Mouse (Mus musculus) neural tube, embryonic 13.5 days (tissue): Measurements from ENCODE around the gene Prmt8. TPM values are rescaled to one million over a fixed set of nuclear protein-coding genes. Genes with fewer than 3 reads are reported as not detected.

Source experiments
- ATAC-seq: fragments of 200-750 bp; cut with Nextera tagmentation; 2 replicates; pipeline ENCODE4 v1.8.0; 2017; ENCODE audit warnings: low read depth, mild to moderate bottlenecking, moderate TSS enrichment, moderate library complexity
- H3K27ac ChIP-seq: fragments of 300-500 bp; sonication (generic); replicated peaks from 2 replicates; pipeline ENCODE4 v1.5.1; 2015; ENCODE audit warnings: moderate library complexity, mild to moderate bottlenecking, inconsistent platforms
- H3K27me3 ChIP-seq: fragments of 300-500 bp; sonication (generic); 2 replicates; pipeline ENCODE4 v1.6.1; 2015; ENCODE audit warnings: mild to moderate bottlenecking, inconsistent platforms
- H3K36me3 ChIP-seq: fragments of 300-500 bp; sonication (generic); 2 replicates; pipeline ENCODE4 v1.6.1; 2015; ENCODE audit warnings: mild to moderate bottlenecking, inconsistent platforms
- H3K4me1 ChIP-seq: fragments of 300-500 bp; sonication (generic); replicated peaks from 2 replicates; pipeline ENCODE4 v1.6.1; 2015; ENCODE audit warnings: inconsistent platforms
- H3K4me2 ChIP-seq: fragments of 300-500 bp; sonication (generic); 2 replicates; pipeline ENCODE4 v1.6.1; 2015; ENCODE audit warnings: inconsistent platforms, mild to moderate bottlenecking, moderate library complexity
- H3K4me3 ChIP-seq: fragments of 300-500 bp; sonication (generic); 2 replicates; pipeline ENCODE4 v1.5.1; 2015; ENCODE audit warnings: mild to moderate bottlenecking, inconsistent platforms
- H3K9ac ChIP-seq: fragments of 300-500 bp; sonication (generic); 2 replicates; pipeline ENCODE4 v1.6.1; 2015; ENCODE audit warnings: moderate library complexity, mild to moderate bottlenecking, inconsistent platforms
- H3K9me3 ChIP-seq: fragments of 300-500 bp; sonication (generic); 2 replicates; pipeline ENCODE4 v1.6.1; 2016; ENCODE audit warnings: inconsistent platforms
- WGBS: fragments of 180-500 bp; shearing (Covaris S2); methylation state at CpG from one replicate; pipeline ENCODE4 v1.1.7; 2015; 5-methylcytosine and 5-hydroxymethylcytosine counted together
- polyA plus RNA-seq: library from polyadenylated mRNA; unstranded; fragments of >200 nt; fragmentation: Nextera tagmentation; extraction: Ambion mirVana; gene quantifications from 2 replicates; pipeline ENCODE4 v1.2.1, GENCODE M21; 2015

Prmt8 gene
- 39.9 and 40.9 TPM in 2 replicates for polyA plus RNA-seq

DNA sequence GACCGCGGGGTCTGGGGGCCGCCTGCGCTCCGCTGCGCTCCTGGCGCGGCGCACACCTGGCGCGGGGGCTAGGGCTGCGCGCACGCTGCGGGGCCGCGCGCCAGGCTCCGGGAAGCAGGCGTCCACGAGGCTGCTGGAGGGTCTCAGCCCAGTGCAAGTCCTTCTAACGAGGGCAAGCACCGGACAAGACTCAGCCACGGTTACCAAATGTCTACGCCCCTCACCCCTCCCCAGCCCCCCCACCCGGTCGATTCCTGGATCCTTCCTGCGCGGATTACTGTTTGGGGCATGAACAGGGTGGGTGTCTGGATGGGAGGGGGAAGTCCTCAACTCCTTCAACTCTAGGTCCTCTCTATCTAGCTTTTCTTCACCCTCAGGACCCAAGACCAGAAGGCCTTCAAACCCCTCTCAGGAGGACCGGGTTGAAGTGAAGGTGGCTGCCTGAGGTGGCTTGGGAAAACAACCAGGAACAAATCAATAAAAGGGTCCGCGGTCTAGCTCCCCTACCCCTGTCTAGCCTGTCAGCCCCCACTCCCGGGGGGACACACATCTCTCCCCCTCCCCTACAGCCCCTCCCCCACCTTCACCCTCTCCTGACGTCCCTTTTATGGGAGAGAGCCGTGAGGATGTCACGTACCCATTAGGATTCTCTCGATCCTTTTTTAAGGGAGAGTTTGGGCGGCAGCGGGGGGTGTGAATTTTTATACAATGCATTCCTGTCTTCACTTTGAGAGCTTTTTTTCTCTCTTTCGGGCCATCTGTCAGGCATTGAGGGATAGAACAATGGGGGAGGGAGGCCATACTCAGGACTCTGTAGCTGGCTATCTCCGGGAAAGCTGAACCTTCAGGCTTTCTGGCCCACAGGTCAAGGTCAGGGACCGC lies at the start of gene Prmt8:
Prmt8 (minus strand) TSS at position 198 of the 882 bp plus-strand sequence.
- peak; percentile 66 for ATAC-seq
- H3K27me3 ChIP-seq: peaks cover 18% of the 10 kb centered on the region
- no peaks in the 10 kb centered on the region for H3K9me3 ChIP-seq
- peak within 1 kb of the TSS; percentile 83 for H3K4me2 ChIP-seq
- WGBS: under 1% methylated on average over 38 of the region's 42 CpGs
- H3K36me3 ChIP-seq: no peaks in the 10 kb centered on the region
- peaks cover 63% of the 10 kb centered on the region for H3K4me1 ChIP-seq
- H3K9ac ChIP-seq: peak within 1 kb of the TSS; percentile 86
- peak within 1 kb of the TSS; percentile 76 for H3K4me3 ChIP-seq
- peak within 1 kb of the TSS; percentile 89 for H3K27ac ChIP-seq

DNA sequence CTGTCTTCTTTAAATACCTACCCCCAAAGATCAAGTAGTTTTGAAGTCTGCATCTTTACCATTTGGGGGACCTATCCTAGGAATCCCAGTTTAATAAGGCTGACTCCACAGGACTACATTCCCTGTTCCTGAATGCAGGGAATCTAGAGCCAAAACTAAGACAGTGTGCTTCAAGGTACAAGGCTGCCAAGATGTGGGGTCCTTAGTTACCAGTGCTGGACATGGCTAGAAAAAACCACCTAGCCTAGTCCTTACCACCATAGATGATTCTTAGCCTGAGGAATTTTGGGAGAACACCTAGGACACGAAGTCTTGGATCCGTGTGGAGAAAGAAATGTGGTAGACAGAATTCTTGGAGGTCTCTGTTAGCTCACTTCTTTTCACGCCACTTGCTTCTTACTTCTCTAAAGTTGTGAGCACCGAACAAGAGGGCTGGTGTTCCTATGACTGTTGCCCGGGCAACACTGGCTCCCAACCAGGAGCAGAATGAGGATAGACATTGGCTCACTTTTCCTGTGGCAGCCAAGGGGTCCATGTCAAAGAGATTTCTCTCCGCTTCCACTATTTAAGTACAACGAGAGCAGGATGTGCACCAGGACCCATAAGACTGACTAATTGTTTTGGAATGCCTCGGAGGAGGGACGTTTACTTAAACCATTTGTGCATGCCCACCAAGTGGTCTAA lies 33.9 kb upstream of the Prmt8 start:
- no peak overlapping the region for H3K9ac ChIP-seq
- 46% methylated on average over 9 of the region's 9 CpGs for WGBS
- no peaks in the 10 kb centered on the region; the same call in none of the 2 replicates for H3K27me3 ChIP-seq
- peak; percentile 63; the same call in 1 of the 2 replicates for ATAC-seq
- H3K27ac ChIP-seq: no peak overlapping the region
- H3K36me3 ChIP-seq: no peaks in the 10 kb centered on the region
- peaks cover 4% of the 10 kb centered on the region; the same call in 1 of the 2 replicates for H3K4me1 ChIP-seq
- no peak overlapping the region for H3K4me3 ChIP-seq
- no peak overlapping the region for H3K4me2 ChIP-seq
- no peaks in the 10 kb centered on the region for H3K9me3 ChIP-seq

DNA sequence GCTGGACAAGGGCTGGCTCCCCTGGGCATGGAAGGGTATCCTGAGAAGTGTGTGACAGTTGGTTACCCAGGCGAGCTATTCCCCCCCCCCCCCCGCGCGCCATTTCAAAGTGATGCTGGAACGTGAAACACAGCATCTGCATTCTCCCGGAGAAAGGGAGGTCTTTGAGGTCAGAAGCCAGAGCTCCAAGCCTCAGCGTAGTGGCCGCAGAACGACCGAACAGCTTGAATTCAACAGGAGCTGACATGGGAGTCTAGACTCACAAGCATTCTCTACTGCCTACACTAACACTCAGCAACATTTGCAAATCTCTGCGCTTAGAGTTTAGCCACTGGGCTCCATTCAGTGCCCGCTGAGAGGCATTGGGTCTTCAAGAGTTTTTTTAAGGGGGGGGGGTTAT lies 32.9 kb upstream of the Prmt8 start:
- Histone ChIP-seq H3K4me2 (no peak overlapping the region), H3K36me3 (no peaks in the 10 kb centered on the region), H3K27me3 (no peaks in the 10 kb centered on the region; the same call in none of the 2 replicates), H3K9ac (no peak overlapping the region), H3K4me1 (peaks cover 4% of the 10 kb centered on the region; the same call in 1 of the 2 replicates), H3K4me3 (no peak overlapping the region), H3K27ac (no peak overlapping the region), H3K9me3 (no peaks in the 10 kb centered on the region)
- 76% methylated on average over 12 of the region's 12 CpGs for WGBS
- no peak for ATAC-seq

DNA sequence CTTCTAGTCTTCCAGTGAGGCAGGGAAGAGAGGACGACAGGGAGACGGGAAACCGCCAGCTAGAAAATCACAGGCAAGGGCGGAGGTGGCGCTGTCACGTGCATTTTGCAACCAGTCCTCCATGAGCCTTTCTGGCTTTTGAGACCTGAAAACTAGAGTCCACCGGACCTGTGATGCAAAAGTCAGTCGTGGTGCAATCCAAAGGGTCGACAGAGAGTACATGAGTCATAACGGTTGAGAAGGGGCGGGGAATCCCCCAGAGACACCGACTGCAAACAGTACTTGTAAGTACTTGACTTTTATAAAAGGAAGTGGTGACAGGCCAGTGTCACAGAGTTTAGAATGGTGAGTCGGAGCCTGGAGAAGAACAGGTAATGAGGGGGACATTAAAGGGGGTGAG lies 20.8 kb upstream of the Prmt8 start:
- Histone ChIP-seq H3K4me3 (no peak overlapping the region), H3K27me3 (no peaks in the 10 kb centered on the region), H3K27ac (no peak overlapping the region), H3K9me3 (no peaks in the 10 kb centered on the region), H3K9ac (no peak overlapping the region), H3K4me1 (no peaks in the 10 kb centered on the region), H3K4me2 (no peak overlapping the region), H3K36me3 (no peaks in the 10 kb centered on the region)
- no peak for ATAC-seq
- 73% methylated on average over 13 of the region's 13 CpGs for WGBS

DNA sequence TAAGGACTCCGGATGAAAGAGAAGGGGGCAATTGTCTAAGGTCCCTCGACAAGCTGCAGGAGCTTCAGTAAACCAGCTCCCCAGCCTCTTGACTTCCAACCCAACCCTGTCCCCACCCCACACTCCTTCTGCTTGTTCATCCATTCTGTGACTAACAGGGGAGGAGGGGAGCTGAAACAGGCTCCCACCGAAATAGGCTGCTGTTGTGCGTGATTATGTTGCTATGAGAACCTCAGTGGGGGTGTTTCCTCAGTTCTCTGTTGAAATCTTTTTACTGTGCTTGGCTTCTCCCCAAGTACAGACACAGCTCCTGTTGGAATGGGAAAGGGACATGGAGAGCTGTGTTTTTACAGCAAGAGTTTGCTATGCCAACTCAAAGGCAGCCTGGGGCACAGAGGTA lies 1.5 kb upstream of the Prmt8 start:
- Histone ChIP-seq H3K27me3 (peaks cover 18% of the 10 kb centered on the region), H3K4me3 (no peak overlapping the region), H3K4me2 (peak overlapping the region; percentile 83), H3K9me3 (no peaks in the 10 kb centered on the region), H3K9ac (0 out of 2 replicates have a peak overlapping the region, but pooled peaks have one; percentile 86), H3K36me3 (no peaks in the 10 kb centered on the region), H3K27ac (no peak overlapping the region), H3K4me1 (peaks cover 50% of the 10 kb centered on the region)
- WGBS: 35% methylated on average over 4 of the region's 4 CpGs
- no peak for ATAC-seq

DNA sequence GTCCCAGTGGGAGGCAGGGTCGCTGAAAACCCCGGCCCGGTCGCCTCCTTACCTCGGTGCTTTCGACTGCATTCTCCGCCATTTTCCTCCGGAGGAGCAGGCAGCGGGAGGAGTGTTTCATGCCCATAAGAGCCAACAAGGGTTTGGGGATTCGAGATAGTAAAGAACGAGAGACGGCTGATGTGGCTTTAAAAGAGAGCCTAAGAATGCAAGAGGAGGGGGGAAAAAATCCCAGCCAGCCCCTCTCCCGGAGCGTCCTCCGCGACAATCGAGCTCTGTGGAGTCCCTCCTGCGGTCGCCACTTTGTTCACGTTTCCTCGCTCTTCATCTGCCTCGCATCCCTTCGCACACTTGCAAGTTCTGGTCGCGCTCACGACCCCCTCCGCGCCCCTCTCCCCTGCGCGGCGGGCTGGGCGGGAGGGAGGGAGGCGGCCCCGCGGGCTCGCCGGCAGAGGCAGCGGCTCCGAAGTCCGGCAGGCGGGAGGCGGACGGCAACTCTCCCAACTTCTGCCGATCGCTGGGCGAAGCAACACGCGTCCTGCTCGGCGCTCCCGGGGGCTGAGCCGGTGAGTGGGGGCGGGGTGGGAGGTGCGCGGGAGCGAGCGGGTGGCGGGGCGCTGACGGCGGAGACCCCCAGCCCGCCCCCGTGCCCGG lies 524 bp downstream of the Prmt8 start:
- 0 out of 2 replicates have a peak, but pooled peaks have one; percentile 5 for ATAC-seq

DNA sequence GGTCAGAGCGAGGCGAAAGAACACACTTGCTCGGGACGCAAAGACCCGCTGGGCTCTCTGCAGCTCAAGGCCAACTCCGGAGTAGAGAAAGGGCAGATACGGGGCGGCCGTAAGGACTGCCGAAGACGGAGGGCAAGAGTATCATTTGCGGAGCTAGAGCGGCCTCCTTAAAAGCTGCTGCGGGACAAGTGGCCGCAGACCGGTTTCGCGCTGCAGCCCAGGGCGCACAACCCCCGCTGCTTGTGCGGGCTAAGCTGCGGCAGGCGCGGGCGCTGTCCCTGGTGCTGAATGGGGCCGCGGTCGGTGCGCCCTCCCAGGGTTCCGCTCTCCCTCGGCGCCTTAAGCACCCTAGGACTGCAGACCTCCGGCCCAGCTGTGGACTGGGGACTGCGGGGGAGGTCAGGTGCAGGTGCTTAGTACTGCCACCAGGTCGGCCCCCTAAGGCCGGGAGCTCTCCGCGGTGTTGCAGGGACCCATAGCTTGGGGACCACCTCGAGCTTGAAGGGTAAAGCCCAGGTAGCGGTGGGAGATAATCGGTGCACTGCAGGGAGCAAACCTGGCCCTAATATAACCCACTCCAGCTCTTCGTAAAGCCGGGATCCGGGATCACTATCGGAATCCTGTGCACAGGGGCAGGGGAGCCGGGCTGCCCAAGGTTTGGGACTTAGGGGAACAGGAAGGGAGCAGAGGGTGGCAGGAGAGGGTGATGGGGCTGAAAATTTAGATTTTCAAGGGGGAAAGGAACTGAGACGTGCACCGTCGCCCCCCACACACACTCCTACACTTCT lies 1.4 kb downstream of the Prmt8 start:
- no peaks in the 10 kb centered on the region for H3K9me3 ChIP-seq
- peak overlapping the region; percentile 76 for H3K4me3 ChIP-seq
- peak; percentile 37; the same call in 1 of the 2 replicates for ATAC-seq
- peaks cover 71% of the 10 kb centered on the region for H3K4me1 ChIP-seq
- WGBS: under 1% methylated on average over 49 of the region's 49 CpGs
- no peaks in the 10 kb centered on the region for H3K36me3 ChIP-seq
- peak overlapping the region; percentile 86 for H3K9ac ChIP-seq
- peak overlapping the region; percentile 83 for H3K4me2 ChIP-seq
- peaks cover 18% of the 10 kb centered on the region for H3K27me3 ChIP-seq
- peak overlapping the region; percentile 89 for H3K27ac ChIP-seq

More for the DNA sequence above, 524 bp downstream of the Prmt8 start:
- under 1% methylated on average over 50 of the region's 64 CpGs for whole genome bisulfite sequencing
- Histone ChIP-seq H3K27me3 (peaks cover 18% of the 10 kb centered on the region), H3K4me1 (peaks cover 69% of the 10 kb centered on the region), H3K9me3 (no peaks in the 10 kb centered on the region), H3K4me2 (peak overlapping the region; percentile 83), H3K9ac (peak overlapping the region; percentile 86), H3K36me3 (no peaks in the 10 kb centered on the region), H3K27ac (peak overlapping the region; percentile 89), H3K4me3 (peak overlapping the region; percentile 76)

DNA sequence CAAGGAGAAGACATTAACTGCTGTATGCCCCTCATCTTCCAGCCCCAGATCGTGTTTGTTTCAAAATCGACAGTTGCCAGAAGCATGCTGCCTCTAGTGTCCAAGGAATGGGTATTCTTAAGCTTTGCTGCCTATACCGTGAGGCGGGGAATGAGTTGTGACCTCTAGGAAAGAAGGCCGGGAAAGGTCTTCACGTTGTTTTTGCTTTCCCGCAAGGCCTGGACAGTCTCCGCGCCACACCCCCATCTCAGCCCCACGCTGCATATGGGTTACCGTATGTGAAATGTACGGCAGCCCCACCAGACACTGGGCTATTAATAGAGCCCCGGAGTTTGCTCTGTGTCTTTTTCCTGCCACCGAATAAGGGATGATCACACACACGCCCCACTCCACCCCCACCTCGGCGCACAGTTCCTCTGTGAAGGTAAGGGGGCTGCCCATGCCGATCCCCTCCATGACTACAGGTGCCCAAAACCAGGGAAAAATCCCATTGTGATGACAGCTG lies 2.0 kb downstream of the Prmt8 start:
- peaks cover 71% of the 10 kb centered on the region for H3K4me1 ChIP-seq

DNA sequence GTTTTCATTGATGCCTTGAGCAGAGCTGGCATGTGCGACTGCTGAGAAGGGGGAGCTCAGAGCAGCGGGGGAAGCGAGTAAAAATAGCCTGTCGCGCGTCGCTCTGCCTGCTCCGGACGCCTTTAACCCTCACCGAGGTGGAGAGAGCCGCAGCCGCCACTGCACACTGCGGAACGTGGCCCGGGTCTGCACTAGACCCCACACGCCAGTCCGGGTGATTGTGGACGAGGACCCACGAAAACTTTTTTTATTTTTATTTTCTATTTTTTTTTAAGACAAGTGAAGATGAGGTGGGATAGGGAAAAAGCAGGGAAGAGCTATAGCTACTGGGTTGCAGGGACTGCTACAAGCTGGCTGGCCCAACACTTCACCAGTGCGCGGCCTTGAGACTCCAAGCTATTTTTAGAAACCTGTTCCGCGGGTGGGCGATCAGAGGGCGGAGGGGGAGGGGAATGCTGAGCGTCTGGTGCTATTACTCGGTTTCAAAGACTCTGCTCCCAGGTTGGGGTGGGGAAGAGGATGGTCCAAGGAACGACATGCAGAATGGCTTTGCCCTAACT lies 2.6 kb downstream of the Prmt8 start:
- H3K27me3 ChIP-seq: peaks cover 16% of the 10 kb centered on the region
- peak overlapping the region; percentile 89 for H3K27ac ChIP-seq
- H3K4me2 ChIP-seq: peak overlapping the region; percentile 83
- H3K4me1 ChIP-seq: peaks cover 71% of the 10 kb centered on the region
- under 1% methylated on average over 28 of the region's 28 CpGs for WGBS
- H3K9ac ChIP-seq: peak overlapping the region; percentile 86
- ATAC-seq: peak; percentile 62
- no peaks in the 10 kb centered on the region for H3K9me3 ChIP-seq
- H3K4me3 ChIP-seq: peak overlapping the region; percentile 76
- no peaks in the 10 kb centered on the region for H3K36me3 ChIP-seq

More for the DNA sequence above, 2.0 kb downstream of the Prmt8 start:
- Histone ChIP-seq H3K4me2 (peak overlapping the region; percentile 83), H3K36me3 (no peaks in the 10 kb centered on the region), H3K27me3 (peaks cover 18% of the 10 kb centered on the region), H3K27ac (peak overlapping the region; percentile 89), H3K9me3 (no peaks in the 10 kb centered on the region), H3K9ac (peak overlapping the region; percentile 86), H3K4me3 (peak overlapping the region; percentile 76)
- 1% methylated on average over 18 of the region's 18 CpGs for WGBS
- peak; percentile 16 for ATAC-seq

DNA sequence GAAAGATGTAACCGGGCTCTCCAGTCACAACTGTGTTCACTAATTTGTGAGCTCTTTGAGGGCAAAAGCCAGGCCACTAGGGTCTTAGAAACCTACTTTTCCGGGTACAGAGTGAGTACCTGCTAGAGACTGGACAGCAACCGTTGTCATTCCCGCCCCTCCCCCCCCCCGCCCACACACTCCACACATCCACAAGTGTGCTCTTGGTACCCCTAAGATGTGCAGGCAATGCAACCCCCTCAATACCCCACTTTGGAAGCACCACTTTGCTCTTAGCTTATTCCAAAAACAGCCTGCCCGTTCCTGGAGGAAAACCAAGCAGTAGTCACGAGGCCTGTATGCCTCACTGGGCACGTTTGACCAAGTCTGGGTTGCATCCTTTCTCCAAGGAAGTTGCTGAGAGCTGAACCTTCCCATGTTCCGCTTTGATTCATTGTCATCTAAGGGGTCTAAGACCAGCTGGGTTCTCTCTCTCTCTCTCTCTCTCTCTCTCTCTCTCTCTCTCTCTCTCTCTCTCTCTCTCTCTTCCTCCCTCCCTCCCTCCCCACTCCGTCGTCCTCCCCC lies 3.1 kb downstream of the Prmt8 start:
- Histone ChIP-seq H3K27me3 (peaks cover 15% of the 10 kb centered on the region), H3K36me3 (no peaks in the 10 kb centered on the region), H3K27ac (peak overlapping the region; percentile 89), H3K4me3 (peak overlapping the region; percentile 76), H3K4me1 (peaks cover 69% of the 10 kb centered on the region), H3K9me3 (no peaks in the 10 kb centered on the region), H3K9ac (peak overlapping the region; percentile 86), H3K4me2 (peak overlapping the region; percentile 83)
- WGBS: 9% methylated on average over 9 of the region's 11 CpGs
- peak; percentile 13; the same call in 1 of the 2 replicates for ATAC-seq
